Mouse (Mus musculus) stomach, postnatal 0 days (tissue): ENCODE measurements around the gene Ak6. TPM values are rescaled to one million over a fixed set of nuclear protein-coding genes. Genes with fewer than 3 reads are reported as not detected.

Experiments
- ATAC-seq: fragments of 200-750 bp; cut with Nextera tagmentation; 2 replicates; pipeline ENCODE4 v1.8.0; 2017; ENCODE audit not compliant: low FRiP score, low TSS enrichment
- DNase-seq: peaks from one replicate; pipeline ENCODE4 v3.0.0-alpha.2; 2016; ENCODE audit warnings: low spot score
- H3K27ac ChIP-seq: fragments of 300-500 bp; sonication (generic); replicated peaks from 2 replicates; pipeline ENCODE4 v1.5.1; 2014; ENCODE audit warnings: mild to moderate bottlenecking, control low read depth
- H3K27me3 ChIP-seq: fragments of 300-500 bp; sonication (generic); 2 replicates; pipeline ENCODE4 v1.6.1; 2014; ENCODE audit warnings: low read length; ENCODE audit not compliant: control insufficient read depth, insufficient read depth
- H3K36me3 ChIP-seq: fragments of 300-500 bp; sonication (generic); 2 replicates; pipeline ENCODE4 v1.6.1; 2014; ENCODE audit warnings: low read length, mixed read lengths; ENCODE audit not compliant: control insufficient read depth, insufficient read depth
- H3K4me1 ChIP-seq: fragments of 300-500 bp; sonication (generic); replicated peaks from 2 replicates; pipeline ENCODE4 v1.6.1; 2014; ENCODE audit warnings: antibody characterized with exemption; ENCODE audit not compliant: control insufficient read depth, insufficient read depth
- H3K4me2 ChIP-seq: fragments of 300-500 bp; sonication (generic); replicated peaks from 2 replicates; pipeline ENCODE4 v1.6.1; 2014; ENCODE audit warnings: low read depth, mild to moderate bottlenecking, control low read depth, moderate library complexity
- H3K4me3 ChIP-seq: fragments of 300-500 bp; sonication (generic); 2 replicates; pipeline ENCODE4 v1.5.1; 2014; ENCODE audit warnings: low read depth, low read length, control low read depth
- H3K9ac ChIP-seq: fragments of 300-500 bp; sonication (generic); 2 replicates; pipeline ENCODE4 v1.6.1; 2014; ENCODE audit warnings: mild to moderate bottlenecking, low read length, control low read depth, mixed read lengths
- H3K9me3 ChIP-seq: fragments of 300-500 bp; sonication (generic); 2 replicates; pipeline ENCODE4 v1.6.1; 2016; ENCODE audit warnings: low read length; ENCODE audit not compliant: control insufficient read depth
- CTCF ChIP-seq: IDR thresholded peaks from 2 replicates; pipeline ENCODE4 v1.5.1; 2016; ENCODE audit warnings: antibody characterized with exemption, low read depth, mild to moderate bottlenecking, moderate library complexity
- EP300 ChIP-seq: optimal IDR thresholded peaks from 2 replicates; pipeline ENCODE3; 2016; ENCODE audit warnings: antibody characterized with exemption
- WGBS: fragments of 180-500 bp; shearing (Covaris S2); extraction: QIAGEN DNeasy Blood & Tissue Kit; methylation state at CpG from one replicate; pipeline ENCODE4 v1.1.7; 2014; 5-methylcytosine and 5-hydroxymethylcytosine counted together
- polyA plus RNA-seq: library from polyadenylated mRNA; unstranded; fragments of >200 nt; fragmentation: Nextera tagmentation; extraction: Ambion mirVana; gene quantifications from 2 replicates; pipeline ENCODE4 v1.2.1, GENCODE M21; 2015

Ak6 gene
- polyA plus RNA-seq, 1 experiment from 2014 or later = 164 TPM

DNA sequence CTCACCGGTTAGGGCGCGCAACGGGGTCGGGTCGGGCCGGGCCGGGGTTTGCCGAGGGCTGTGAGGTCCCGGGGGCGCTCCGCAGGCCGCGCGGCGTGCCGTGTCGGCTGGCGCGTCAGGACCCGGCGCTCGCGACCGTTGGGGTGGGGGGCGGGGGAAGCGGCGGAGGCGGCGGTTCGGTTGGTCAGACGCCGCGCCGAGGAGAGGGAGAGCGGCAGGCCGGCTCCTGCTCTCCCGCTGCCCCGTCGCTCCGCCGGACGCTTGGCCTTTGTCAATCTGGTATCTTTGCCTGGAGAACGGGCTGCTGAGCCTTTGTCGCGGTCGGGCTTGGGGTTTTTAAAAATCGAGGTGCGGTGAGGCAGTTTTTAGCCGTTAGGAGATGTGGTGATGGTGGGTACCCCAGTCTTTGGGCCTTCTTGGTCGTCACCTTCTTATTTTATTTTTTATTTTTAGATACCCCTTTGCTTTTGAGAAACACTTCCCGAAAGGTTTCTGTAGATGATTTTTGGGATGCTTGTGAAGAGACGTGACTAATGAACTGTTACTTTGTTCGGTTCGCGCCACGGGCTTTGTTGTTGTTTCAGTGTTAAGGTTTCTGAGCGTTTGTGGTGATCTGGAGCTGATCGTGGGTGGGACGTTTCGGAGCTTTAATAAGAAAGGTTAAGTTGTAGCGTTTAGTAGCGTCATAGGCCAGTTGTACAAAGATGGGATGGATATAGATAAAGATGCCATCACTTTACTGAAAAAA, 834 bp downstream of the Ak6 start, which contains the start of gene Taf9:
TSS of gene Taf9 (plus strand) at position 141 of the 748 bp plus-strand sequence.
- ATAC-seq (peak; percentile 72; the same call in 1 of the 2 replicates), DNase-seq (no peak)
- Histone ChIP-seq H3K27ac (peak within 1 kb of the TSS; percentile 96), H3K27me3 (no peaks in the 10 kb centered on the region), H3K4me1 (0 out of 2 replicates have a peak, but pooled peaks cover 3% of the 10 kb centered on the region), H3K4me3 (peak within 1 kb of the TSS; percentile 90), H3K4me2 (peak within 1 kb of the TSS; percentile 71), H3K36me3 (0 out of 2 replicates have a peak, but pooled peaks cover 3% of the 10 kb centered on the region), H3K9ac (peak within 1 kb of the TSS; percentile 85), H3K9me3 (no peaks in the 10 kb centered on the region)
- WGBS = 0% methylated on average over 54 of the region's 63 CpGs
- no peak for TF ChIP-seq CTCF
- TF ChIP-seq EP300 = no peak

DNA sequence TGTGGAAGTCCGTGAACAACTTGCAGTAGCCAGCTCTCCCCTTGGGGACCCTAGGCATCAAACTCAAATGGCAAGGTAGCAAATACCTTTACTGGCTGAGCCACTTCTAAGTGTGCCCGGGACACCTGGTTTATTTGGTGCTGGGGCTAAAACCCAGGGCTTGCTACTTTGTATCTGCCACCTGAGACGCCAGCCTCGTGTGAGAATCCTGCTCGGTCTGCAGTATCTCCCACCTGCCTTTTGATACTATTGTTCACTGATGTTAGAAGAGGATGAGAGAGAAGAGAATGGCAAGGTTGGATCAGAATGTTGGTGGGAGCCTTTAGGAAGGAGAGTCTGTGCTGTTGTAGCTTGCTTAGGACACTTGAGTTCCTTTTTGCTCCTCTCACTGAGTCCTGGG, 7.3 kb downstream of the Ak6 start:
- Histone ChIP-seq H3K4me2 (no peak overlapping the region), H3K9ac (no peak overlapping the region), H3K27me3 (no peaks in the 10 kb centered on the region), H3K4me3 (no peak overlapping the region), H3K36me3 (no peaks in the 10 kb centered on the region), H3K9me3 (no peaks in the 10 kb centered on the region), H3K27ac (no peak overlapping the region), H3K4me1 (no peaks in the 10 kb centered on the region)
- ATAC-seq = no peak
- TF ChIP-seq EP300 = no peak
- TF ChIP-seq CTCF = no peak
- WGBS = 93% methylated on average over 5 of the region's 5 CpGs
- DNase-seq = no peak

GRCm38 (mm10) chr13:100659864-100660456, 9.2 kb downstream of the Ak6 start:
- H3K27me3 ChIP-seq = no peaks in the 10 kb centered on the region
- H3K27ac ChIP-seq = no peak overlapping the region
- H3K4me2 ChIP-seq = no peak overlapping the region
- H3K4me1 ChIP-seq = no peaks in the 10 kb centered on the region
- H3K9ac ChIP-seq = no peak overlapping the region
- ATAC-seq (no peak; the same call in 1 of the 2 replicates), DNase-seq (peak; percentile 74)
- H3K36me3 ChIP-seq = no peaks in the 10 kb centered on the region
- H3K4me3 ChIP-seq = no peak overlapping the region
- H3K9me3 ChIP-seq = no peaks in the 10 kb centered on the region
- TF ChIP-seq CTCF (peak; percentile 96), EP300 (no peak)
- WGBS = 42% methylated on average over 4 of the region's 4 CpGs

- DNase-seq (peak; percentile 61), ATAC-seq (peak; percentile 74)
- peak within 1 kb of the TSS; percentile 81 for H3K9ac ChIP-seq
- no peak for TF ChIP-seq CTCF
- TF ChIP-seq EP300 = no peak
- peak within 1 kb of the TSS; percentile 87 for H3K4me2 ChIP-seq
- peaks cover 8% of the 10 kb centered on the region for H3K36me3 ChIP-seq
- no peaks in the 10 kb centered on the region for H3K4me1 ChIP-seq
- peak within 1 kb of the TSS; percentile 68 for H3K4me3 ChIP-seq
- H3K27ac ChIP-seq = peak within 1 kb of the TSS; percentile 87
- under 1% methylated on average over 41 of the region's 44 CpGs for WGBS
- no peaks in the 10 kb centered on the region for H3K27me3 ChIP-seq
- H3K9me3 ChIP-seq = no peaks in the 10 kb centered on the region
Observed at GRCm38 (mm10) chr13:100669291-100670022, 18.7 kb downstream of the Ak6 start, which contains the start of gene Ccdc125. Gene Ccdc125 (plus strand): TSS chr13:100669717.

DNA sequence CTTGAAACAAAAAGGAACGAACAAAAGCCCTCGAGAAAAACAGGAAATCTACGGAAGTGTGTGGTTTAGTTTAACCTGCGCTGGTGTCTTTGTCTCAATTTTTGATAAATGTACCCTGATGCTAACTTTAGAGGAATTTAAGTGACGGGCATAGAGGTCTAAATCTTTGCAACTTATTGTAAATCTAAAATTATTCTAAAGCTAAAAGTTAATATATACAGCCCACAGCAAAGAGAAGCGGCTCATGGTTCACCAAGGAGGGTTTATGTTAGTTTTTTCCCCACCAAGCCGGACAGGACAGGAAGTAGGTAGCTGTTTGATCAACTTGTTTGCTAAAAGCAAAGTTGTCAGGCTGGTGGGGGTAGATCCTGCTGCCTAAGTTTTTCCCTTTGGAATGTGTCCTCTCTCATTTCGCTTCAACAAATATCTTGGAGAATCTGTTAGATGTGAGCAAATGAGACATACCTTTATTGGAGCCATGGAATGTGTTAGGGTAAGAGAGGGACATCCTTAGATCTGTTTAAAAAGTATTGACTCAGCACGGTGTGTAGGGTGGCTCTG, 19.5 kb downstream of the Ak6 start:
- H3K9me3 ChIP-seq = no peaks in the 10 kb centered on the region
- H3K27me3 ChIP-seq = no peaks in the 10 kb centered on the region
- no peak for ATAC-seq
- TF ChIP-seq CTCF (no peak), EP300 (no peak)
- H3K4me1 ChIP-seq = no peaks in the 10 kb centered on the region
- peak overlapping the region; percentile 68 for H3K4me3 ChIP-seq
- H3K9ac ChIP-seq = peak overlapping the region; percentile 81
- WGBS = 24% methylated on average over 9 of the region's 9 CpGs
- no peak for DNase-seq
- peak overlapping the region; percentile 87 for H3K4me2 ChIP-seq
- H3K27ac ChIP-seq = peak overlapping the region; percentile 87
- peaks cover 8% of the 10 kb centered on the region for H3K36me3 ChIP-seq
